Mouse (Mus musculus) embryonic facial prominence, embryonic 14.5 days (tissue): ENCODE data around the gene S100a5. TPM values are rescaled to one million over a fixed set of nuclear protein-coding genes. Genes with fewer than 3 reads are reported as not detected.

Experiments
- ATAC-seq: fragments of 200-750 bp; cut with Nextera tagmentation; 2 replicates; pipeline ENCODE4 v1.8.0; 2017; ENCODE audit warnings: low read depth, moderate number of reproducible peaks, moderate TSS enrichment
- DNase-seq: peaks from one replicate; pipeline ENCODE4 v3.0.0-alpha.2; 2015; ENCODE audit warnings: low spot score
- H3K27ac ChIP-seq: fragments of 300-500 bp; sonication (generic); replicated peaks from 2 replicates; pipeline ENCODE4 v1.5.1; 2014; ENCODE audit warnings: low read depth, mild to moderate bottlenecking, low read length, moderate library complexity
- H3K27me3 ChIP-seq: fragments of 300-500 bp; sonication (generic); replicated peaks from 2 replicates; pipeline ENCODE4 v1.6.1; 2014; ENCODE audit warnings: low read length; ENCODE audit not compliant: control insufficient read depth, insufficient read depth
- H3K36me3 ChIP-seq: fragments of 300-500 bp; sonication (generic); 2 replicates; pipeline ENCODE4 v1.6.1; 2014; ENCODE audit warnings: low read length, mixed read lengths; ENCODE audit not compliant: control insufficient read depth, insufficient read depth
- H3K4me1 ChIP-seq: fragments of 300-500 bp; sonication (generic); 2 replicates; pipeline ENCODE4 v1.6.1; 2014; ENCODE audit warnings: antibody characterized with exemption, low read length; ENCODE audit not compliant: control insufficient read depth, insufficient read depth
- H3K4me2 ChIP-seq: fragments of 300-500 bp; sonication (generic); 2 replicates; pipeline ENCODE4 v1.6.1; 2014; ENCODE audit warnings: low read depth, mild to moderate bottlenecking, low read length, moderate library complexity, mixed read lengths
- H3K4me3 ChIP-seq: fragments of 300-500 bp; sonication (generic); 2 replicates; pipeline ENCODE4 v1.5.1; 2014; ENCODE audit warnings: low read depth, mild to moderate bottlenecking, low read length
- H3K9ac ChIP-seq: fragments of 300-500 bp; sonication (generic); 2 replicates; pipeline ENCODE4 v1.6.1; 2014; ENCODE audit warnings: low read depth, mild to moderate bottlenecking, low read length, moderate library complexity, mixed read lengths
- H3K9me3 ChIP-seq: fragments of 300-500 bp; sonication (generic); 2 replicates; pipeline ENCODE4 v1.6.1; 2016; ENCODE audit warnings: low read length; ENCODE audit not compliant: control insufficient read depth
- WGBS: fragments of 180-500 bp; shearing (Covaris S2); extraction: QIAGEN DNeasy Blood & Tissue Kit; methylation state at CpG from one replicate; pipeline ENCODE4 v1.1.7; 2014; 5-methylcytosine and 5-hydroxymethylcytosine counted together
- polyA plus RNA-seq: library from polyadenylated mRNA; unstranded; fragments of >200 nt; fragmentation: Nextera tagmentation; extraction: Ambion mirVana; gene quantifications from 2 replicates; pipeline ENCODE4 v1.2.1, GENCODE M21; 2014

The S100a5 gene
- 1.6 TPM in 1 of 2 replicates, not detected in the other for polyA plus RNA-seq

DNA sequence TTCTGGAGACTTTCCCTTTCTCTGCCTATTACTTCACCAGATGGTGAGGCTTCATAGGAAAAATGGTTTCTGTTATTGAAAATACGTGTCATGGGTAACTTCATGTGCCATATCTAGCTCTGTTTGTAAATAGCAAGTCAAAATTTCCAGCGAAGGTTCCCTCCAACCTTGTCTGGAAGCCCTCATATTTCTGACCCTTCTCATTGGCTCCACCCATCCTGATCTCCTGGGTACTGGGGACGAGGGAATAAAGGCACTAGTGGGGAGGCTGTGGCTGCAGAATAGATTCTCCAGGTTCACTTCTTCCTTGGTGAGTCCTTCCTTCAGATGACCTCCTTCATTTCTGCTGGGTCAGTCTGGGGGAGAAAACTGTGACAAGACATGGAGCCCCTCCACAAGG is at the start of gene S100a5:
TSS of gene S100a5 (plus strand) at position 301 of the 400 bp plus-strand sequence.
- no peaks in the 10 kb centered on the region for H3K36me3 ChIP-seq
- no peak within 1 kb of the TSS for H3K4me2 ChIP-seq
- peaks cover 39% of the 10 kb centered on the region for H3K4me1 ChIP-seq
- no peak within 1 kb of the TSS for H3K9ac ChIP-seq
- H3K27ac ChIP-seq = no peak within 1 kb of the TSS
- H3K4me3 ChIP-seq = no peak within 1 kb of the TSS
- WGBS = 67% methylated on average over 3 of the region's 3 CpGs
- H3K27me3 ChIP-seq = no peaks in the 10 kb centered on the region
- no peaks in the 10 kb centered on the region for H3K9me3 ChIP-seq
- DNase-seq = no peak
- ATAC-seq = no peak

DNA sequence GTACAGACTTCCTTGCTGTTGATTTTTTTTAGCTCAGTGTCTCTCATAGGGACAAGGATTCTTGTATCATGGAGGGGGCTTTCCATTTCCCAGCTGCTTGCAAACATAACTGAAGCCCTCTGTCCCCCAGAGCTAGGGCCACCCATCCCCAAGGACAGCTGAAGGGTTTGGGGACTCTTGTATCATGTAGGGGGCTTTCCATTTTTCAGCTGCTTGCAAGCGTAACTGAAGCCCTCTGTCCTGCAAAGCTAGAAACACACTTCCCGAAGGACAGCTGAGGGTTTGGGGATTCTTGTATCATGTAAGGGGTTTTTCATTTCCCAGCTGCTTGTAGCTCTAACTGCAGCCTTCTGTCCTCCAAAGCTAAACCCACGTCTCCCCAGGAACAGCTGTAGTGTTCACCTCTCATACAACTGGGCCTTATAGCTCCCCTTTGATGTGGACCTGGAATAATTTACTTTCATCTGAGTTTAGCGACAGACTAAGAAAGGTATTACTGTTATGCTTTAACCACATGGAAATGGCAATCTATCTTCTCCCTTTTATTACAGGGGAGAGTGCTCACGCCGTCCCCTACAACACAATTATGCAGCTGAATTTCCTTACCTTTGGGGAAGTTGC is 48.2 kb upstream of the S100a5 start, which contains the start of gene S100a3:
TSS of gene S100a3 (plus strand) at position 571 of the 621 bp plus-strand sequence.
- H3K4me1 ChIP-seq = no peaks in the 10 kb centered on the region
- peak; percentile 62 for DNase-seq
- no peaks in the 10 kb centered on the region for H3K27me3 ChIP-seq
- H3K4me3 ChIP-seq = no peak within 1 kb of the TSS
- no peaks in the 10 kb centered on the region for H3K9me3 ChIP-seq
- no peaks in the 10 kb centered on the region for H3K36me3 ChIP-seq
- no peak within 1 kb of the TSS for H3K4me2 ChIP-seq
- no peak within 1 kb of the TSS for H3K27ac ChIP-seq
- H3K9ac ChIP-seq = no peak within 1 kb of the TSS
- ATAC-seq = peak; percentile 72; the same call in 1 of the 2 replicates
- WGBS = 62% methylated on average over 6 of the region's 6 CpGs

DNA sequence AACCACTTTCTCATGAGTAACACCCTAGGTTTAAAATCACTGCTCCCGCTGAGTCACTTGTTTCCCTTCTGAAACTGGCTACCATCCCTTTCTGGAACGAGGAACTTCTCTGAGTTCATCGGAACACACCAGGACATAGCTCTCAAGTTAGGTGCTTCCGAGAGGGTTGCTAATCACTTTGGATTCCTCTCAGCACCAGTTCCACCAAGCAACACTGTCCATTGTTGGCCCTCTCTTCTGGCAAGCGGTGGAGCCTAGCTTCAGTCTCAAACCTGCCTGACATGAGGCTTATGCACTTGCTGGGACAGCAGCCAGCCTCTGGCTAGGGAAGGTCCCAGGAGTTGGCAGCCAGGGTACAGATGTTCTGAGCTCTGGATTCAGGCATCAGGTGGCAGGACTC is 33.6 kb upstream of the S100a5 start:
- WGBS = 87% methylated on average over 5 of the region's 5 CpGs
- Histone ChIP-seq H3K9ac (no peak overlapping the region), H3K4me1 (peaks cover 5% of the 10 kb centered on the region), H3K4me3 (no peak overlapping the region), H3K27ac (no peak overlapping the region), H3K9me3 (no peaks in the 10 kb centered on the region), H3K27me3 (no peaks in the 10 kb centered on the region), H3K4me2 (no peak overlapping the region), H3K36me3 (no peaks in the 10 kb centered on the region)
- ATAC-seq (no peak), DNase-seq (no peak)

DNA sequence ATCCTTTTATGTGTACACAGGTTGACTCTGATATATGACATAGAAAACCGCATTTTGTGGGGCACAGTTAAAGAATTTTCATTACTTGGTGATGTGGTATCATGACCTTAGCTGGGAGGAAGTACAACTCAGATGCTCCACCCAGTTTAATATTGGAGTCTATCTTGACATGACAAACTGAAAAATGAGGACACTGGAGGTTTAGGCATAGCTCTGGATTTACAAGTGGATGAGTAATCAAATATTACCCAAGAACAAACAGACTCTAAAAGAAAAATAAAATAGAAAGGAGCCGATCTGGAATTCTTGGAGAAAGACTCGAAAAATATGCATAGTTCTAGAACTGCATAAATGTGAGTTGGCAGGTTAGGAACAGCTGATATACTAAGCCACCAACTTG is 33.0 kb upstream of the S100a5 start:
- 76% methylated on average over 3 of the region's 3 CpGs for WGBS
- Histone ChIP-seq H3K4me1 (peaks cover 5% of the 10 kb centered on the region), H3K4me2 (no peak overlapping the region), H3K9ac (no peak overlapping the region), H3K4me3 (no peak overlapping the region), H3K9me3 (no peaks in the 10 kb centered on the region), H3K27ac (no peak overlapping the region), H3K36me3 (no peaks in the 10 kb centered on the region), H3K27me3 (no peaks in the 10 kb centered on the region)
- DNase-seq (no peak), ATAC-seq (no peak)

DNA sequence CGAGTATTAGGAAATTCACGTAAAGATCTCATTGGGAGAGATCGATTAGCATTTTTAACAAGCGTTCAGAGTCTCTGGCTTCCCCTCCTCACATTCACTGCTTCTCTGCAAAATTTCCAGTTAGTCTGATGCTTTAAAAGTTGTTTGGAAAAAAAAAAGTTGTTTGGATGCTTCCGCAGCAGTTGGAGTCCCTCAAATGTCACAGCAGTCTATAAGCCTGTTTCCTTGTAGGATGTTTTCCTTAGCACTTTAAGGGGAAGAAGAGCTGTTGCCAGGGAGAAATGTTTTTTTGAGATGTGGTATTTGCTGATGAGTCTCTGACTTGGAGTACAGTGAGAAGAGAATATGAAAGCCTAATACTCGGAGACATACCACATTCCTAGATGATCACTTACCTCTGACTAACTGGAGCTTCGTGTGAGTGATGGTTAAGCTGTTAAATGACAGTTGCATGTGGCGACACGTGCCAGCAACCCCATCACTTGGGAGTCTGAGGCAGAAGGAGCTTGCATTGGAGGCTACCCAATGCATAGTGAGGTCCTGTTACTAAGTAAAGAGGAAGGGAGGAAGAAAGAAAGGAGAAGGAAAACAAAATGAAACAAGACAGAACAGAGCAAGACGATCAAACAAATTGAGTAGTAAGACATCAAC is 31.8 kb upstream of the S100a5 start:
- no peak for DNase-seq
- H3K9ac ChIP-seq = no peak overlapping the region
- ATAC-seq = no peak
- no peaks in the 10 kb centered on the region for H3K36me3 ChIP-seq
- H3K27me3 ChIP-seq = no peaks in the 10 kb centered on the region
- no peak overlapping the region for H3K4me2 ChIP-seq
- H3K4me3 ChIP-seq = no peak overlapping the region
- H3K4me1 ChIP-seq = peaks cover 5% of the 10 kb centered on the region
- H3K27ac ChIP-seq = no peak overlapping the region
- H3K9me3 ChIP-seq = no peaks in the 10 kb centered on the region
- WGBS = 63% methylated on average over 10 of the region's 10 CpGs

DNA sequence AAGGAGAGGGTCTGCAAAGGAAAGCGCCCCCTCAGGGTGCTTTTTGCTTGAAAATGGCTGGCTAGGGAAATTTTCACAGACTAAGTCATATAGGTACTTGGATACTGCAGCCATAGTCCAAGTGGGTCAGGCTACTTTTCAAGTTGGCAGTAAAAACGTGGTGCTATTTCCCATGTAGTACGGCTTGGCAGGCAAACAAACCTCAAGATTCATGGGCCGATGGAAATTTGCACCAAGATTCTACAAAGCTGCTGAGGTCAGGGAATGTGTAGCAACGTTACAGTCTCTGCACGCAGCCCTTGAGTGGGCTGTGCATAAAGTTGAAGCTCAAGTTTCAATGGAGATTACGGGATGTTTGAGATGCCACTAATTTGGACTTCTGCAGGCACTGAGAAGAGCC is 28.9 kb upstream of the S100a5 start:
- peaks cover 5% of the 10 kb centered on the region for H3K4me1 ChIP-seq
- 43% methylated on average over 7 of the region's 7 CpGs for WGBS
- DNase-seq = peak; percentile 76

DNA sequence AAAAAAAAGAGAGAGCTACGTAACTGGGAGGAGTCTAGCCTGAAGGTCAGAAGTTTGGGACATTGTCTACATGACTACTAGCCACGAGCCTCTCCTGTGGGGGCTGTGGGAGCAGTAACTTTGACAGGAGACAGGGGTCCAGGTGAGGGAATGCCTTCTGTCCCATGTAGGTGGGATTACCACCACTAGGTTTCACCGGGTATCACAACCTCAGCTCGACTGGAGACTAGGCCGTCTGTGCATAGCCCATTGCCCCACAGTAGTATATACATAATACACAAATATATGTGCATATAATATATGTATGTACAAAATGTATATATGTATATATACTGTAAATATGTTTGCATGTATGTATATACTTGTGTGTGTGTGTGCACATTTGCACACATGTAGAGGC is 27.2 kb upstream of the S100a5 start:
- 94% methylated on average over 5 of the region's 5 CpGs for WGBS
- H3K27ac ChIP-seq = no peak overlapping the region
- no peak for ATAC-seq
- no peak overlapping the region for H3K4me2 ChIP-seq
- no peak overlapping the region for H3K4me3 ChIP-seq
- 0 out of 2 replicates have a peak, but pooled peaks cover 5% of the 10 kb centered on the region for H3K9me3 ChIP-seq
- H3K27me3 ChIP-seq = no peaks in the 10 kb centered on the region
- peaks cover 5% of the 10 kb centered on the region for H3K4me1 ChIP-seq
- H3K36me3 ChIP-seq = no peaks in the 10 kb centered on the region
- DNase-seq = no peak
- H3K9ac ChIP-seq = no peak overlapping the region

More for the DNA sequence above, 28.9 kb upstream of the S100a5 start:
- no peaks in the 10 kb centered on the region for H3K36me3 ChIP-seq
- H3K27ac ChIP-seq = no peak overlapping the region
- H3K9ac ChIP-seq = no peak overlapping the region
- no peaks in the 10 kb centered on the region for H3K27me3 ChIP-seq
- no peak overlapping the region for H3K4me2 ChIP-seq
- 0 out of 2 replicates have a peak, but pooled peaks cover 5% of the 10 kb centered on the region for H3K9me3 ChIP-seq
- no peak overlapping the region for H3K4me3 ChIP-seq
- peak; percentile 37; the same call in 1 of the 2 replicates for ATAC-seq

DNA sequence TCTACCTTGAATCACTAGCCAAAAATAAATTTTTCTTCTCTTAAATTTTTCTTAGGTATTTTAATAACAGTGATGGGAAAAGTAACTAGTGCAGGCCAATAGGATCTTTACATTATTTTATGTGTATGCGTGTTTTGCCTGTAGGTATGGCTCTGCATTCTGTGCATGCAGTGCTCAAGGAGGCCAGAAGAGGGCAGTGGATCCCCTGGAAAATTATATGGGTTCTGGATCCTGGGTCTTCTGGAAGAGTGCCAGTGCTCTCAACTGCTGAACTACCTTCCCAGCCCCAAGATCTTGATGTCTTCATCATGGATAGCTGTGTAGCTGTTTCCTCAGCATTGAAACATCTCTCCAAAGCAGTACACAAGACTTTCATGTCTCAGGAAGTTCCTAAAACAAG is 26.2 kb upstream of the S100a5 start:
- Histone ChIP-seq H3K9me3 (0 out of 2 replicates have a peak, but pooled peaks cover 5% of the 10 kb centered on the region), H3K27ac (no peak overlapping the region), H3K9ac (no peak overlapping the region), H3K27me3 (no peaks in the 10 kb centered on the region), H3K4me1 (peaks cover 5% of the 10 kb centered on the region), H3K4me3 (no peak overlapping the region), H3K36me3 (no peaks in the 10 kb centered on the region), H3K4me2 (no peak overlapping the region)
- ATAC-seq (no peak), DNase-seq (no peak)
- 100% methylated on average over 1 of the region's 1 CpGs for WGBS
